Mouse (Mus musculus): ENCODE results near the gene Pabpn1l. TPM values are rescaled to one million over a fixed set of nuclear protein-coding genes. Genes with fewer than 3 reads are reported as not detected.

The Pabpn1l gene
- polyA plus RNA-seq (2012; rRNA removed; ENCODE audit: low replicate concordance): 0.21 TPM in 1 of 2 replicates, not detected in the other

GRCm38 (mm10) chr8:122622727-122623126, at the start of gene Pabpn1l:
Gene Pabpn1l, minus strand, starts transcription at chr8:122622739.

GRCm38 (mm10) chr8:122611295-122612133, 11.0 kb downstream of the Pabpn1l start, which contains the start of the genes Galns and Trappc2l:
Gene Galns, minus strand, starts transcription at chr8:122611463.
Gene Trappc2l, plus strand, starts transcription at chr8:122611640.

GRCm38 (mm10) chr8:122576648-122577022, 45.9 kb downstream of the Pabpn1l start, which contains the start of gene Aprt:
Gene Aprt, minus strand, starts transcription at chr8:122576909.

Other genes with a start within 250 kb of the Pabpn1l start
- 21.8 and 28.0 TPM in 2 replicates for gene Zc3h18, start 246.1 kb downstream of the Pabpn1l start, polyA plus RNA-seq (2012; rRNA removed; ENCODE audit: low replicate concordance)
- gene Il17c, start 200.7 kb downstream of the Pabpn1l start, polyA plus RNA-seq (2012; rRNA removed; ENCODE audit: low replicate concordance): 0.27 TPM in 1 of 2 replicates, not detected in the other
- 176 and 337 TPM in 2 replicates for gene Cyba, start 189.8 kb downstream of the Pabpn1l start, polyA plus RNA-seq (2012; rRNA removed; ENCODE audit: low replicate concordance)
- 24.1 and 33.2 TPM in 2 replicates for gene Mvd, start 179.3 kb downstream of the Pabpn1l start, polyA plus RNA-seq (2012; rRNA removed; ENCODE audit: low replicate concordance)
- gene Snai3, start 162.0 kb downstream of the Pabpn1l start, polyA plus RNA-seq (2012; rRNA removed; ENCODE audit: low replicate concordance): 2.4 and 3.5 TPM in 2 replicates
- gene Rnf166, start 146.7 kb downstream of the Pabpn1l start, polyA plus RNA-seq (2012; rRNA removed; ENCODE audit: low replicate concordance): 46.6 and 51.2 TPM in 2 replicates
- 30.8 and 32.0 TPM in 2 replicates for gene Ctu2, start 146.6 kb downstream of the Pabpn1l start, polyA plus RNA-seq (2012; rRNA removed; ENCODE audit: low replicate concordance)
- gene Piezo1, start 71.4 kb downstream of the Pabpn1l start, polyA plus RNA-seq (2012; rRNA removed; ENCODE audit: low replicate concordance): 22.7 and 28.7 TPM in 2 replicates
- gene Cdt1, start 54.7 kb downstream of the Pabpn1l start, polyA plus RNA-seq (2012; rRNA removed; ENCODE audit: low replicate concordance): 47.8 and 130 TPM in 2 replicates
- gene Aprt, start 45.8 kb downstream of the Pabpn1l start, polyA plus RNA-seq (2012; rRNA removed; ENCODE audit: low replicate concordance): 696 and 873 TPM in 2 replicates
- gene Galns, start 11.3 kb downstream of the Pabpn1l start, polyA plus RNA-seq (2012; rRNA removed; ENCODE audit: low replicate concordance): 13.8 and 23.3 TPM in 2 replicates
- 150 and 176 TPM in 2 replicates for gene Trappc2l, start 11.1 kb downstream of the Pabpn1l start, polyA plus RNA-seq (2012; rRNA removed; ENCODE audit: low replicate concordance)
- gene Cbfa2t3, start 76.4 kb upstream of the Pabpn1l start, polyA plus RNA-seq (2012; rRNA removed; ENCODE audit: low replicate concordance): 8.3 and 9.0 TPM in 2 replicates
- gene Acsf3, start 152.7 kb upstream of the Pabpn1l start, polyA plus RNA-seq (2012; rRNA removed; ENCODE audit: low replicate concordance): 32.6 and 42.7 TPM in 2 replicates
- not detected in 2 replicates for gene Cdh15, start 225.2 kb upstream of the Pabpn1l start, polyA plus RNA-seq (2012; rRNA removed; ENCODE audit: low replicate concordance)

Data from duodenum, adult 2 months (tissue).